Mouse (Mus musculus) lung, adult 2 months (tissue): ENCODE measurements around the gene C130026I21Rik. TPM values are rescaled to one million over a fixed set of nuclear protein-coding genes. Genes with fewer than 3 reads are reported as not detected.

Experiments
- DNase-seq: peaks from one replicate; pipeline ENCODE4 v3.0.0; 2022
- H3K4me1 ChIP-seq: fragments of 200-500 bp; 2 replicates; pipeline ENCODE4 v1.6.1; 2011; ENCODE audit warnings: low read length; ENCODE audit not compliant: control insufficient read depth, insufficient read depth
- H3K4me3 ChIP-seq: fragments of 200-500 bp; replicated peaks from 2 replicates; pipeline ENCODE3; 2011; ENCODE audit warnings: low read depth, mild to moderate bottlenecking, control low read depth, low read length; ENCODE audit errors: extremely low read depth
- CTCF ChIP-seq: fragments of 200-500 bp; IDR thresholded peaks from 2 replicates; pipeline ENCODE4 v1.5.1; 2011; ENCODE audit warnings: mild to moderate bottlenecking, low read length, control low read depth; ENCODE audit not compliant: insufficient read depth
- POLR2A ChIP-seq: fragments of 200-500 bp; IDR thresholded peaks from 2 replicates; pipeline ENCODE4 v1.6.1; 2011; ENCODE audit warnings: low read depth, mild to moderate bottlenecking, control low read depth, low read length, borderline replicate concordance; ENCODE audit errors: extremely low read depth
- WGBS: fragments of 180-500 bp; shearing (Covaris S2); methylation state at CpG from one replicate; pipeline ENCODE4 v1.1.7; 2018; 5-methylcytosine and 5-hydroxymethylcytosine counted together
- polyA plus RNA-seq: library from polyadenylated mRNA; depleted of rRNA; stranded (reverse); fragments of >200 nt; gene quantifications from 2 replicates; pipeline ENCODE4 v1.2.3, GENCODE M21; 2012; rRNA removed

C130026I21Rik gene
- polyA plus RNA-seq, 1 experiment: 2.2 TPM

- H3K4me1 ChIP-seq: no peaks in the 10 kb centered on the region
- H3K4me3 ChIP-seq: no peak overlapping the region
- 68% methylated on average over 10 of the region's 10 CpGs for WGBS
- no peak for DNase-seq
- no peak for TF ChIP-seq POLR2A
- no peak for TF ChIP-seq CTCF
These were observed 317.7 kb downstream of the C130026I21Rik start for GRCm38 (mm10) chr1:84952456-84953181.

DNA sequence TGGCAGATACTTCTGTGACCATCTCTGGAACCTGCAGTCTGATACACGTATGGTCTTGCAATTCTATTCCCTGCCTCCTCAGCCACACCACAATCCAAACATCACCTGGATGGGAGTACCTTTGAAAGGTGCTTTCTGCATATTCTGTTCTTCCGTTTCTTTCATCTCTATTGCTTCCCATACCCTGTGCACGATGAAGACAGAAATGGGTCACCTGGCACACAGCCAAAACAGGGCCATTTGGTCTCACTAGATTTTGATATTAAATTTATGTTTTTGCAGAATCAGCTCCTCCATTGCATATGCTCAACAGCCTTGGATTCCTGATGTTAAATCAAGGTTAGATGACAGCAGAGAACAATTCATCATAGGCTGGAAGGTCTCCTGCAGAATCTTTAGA lies 318.8 kb downstream of the C130026I21Rik start:
- DNase-seq: no peak
- WGBS: 81% methylated on average over 3 of the region's 3 CpGs

DNA sequence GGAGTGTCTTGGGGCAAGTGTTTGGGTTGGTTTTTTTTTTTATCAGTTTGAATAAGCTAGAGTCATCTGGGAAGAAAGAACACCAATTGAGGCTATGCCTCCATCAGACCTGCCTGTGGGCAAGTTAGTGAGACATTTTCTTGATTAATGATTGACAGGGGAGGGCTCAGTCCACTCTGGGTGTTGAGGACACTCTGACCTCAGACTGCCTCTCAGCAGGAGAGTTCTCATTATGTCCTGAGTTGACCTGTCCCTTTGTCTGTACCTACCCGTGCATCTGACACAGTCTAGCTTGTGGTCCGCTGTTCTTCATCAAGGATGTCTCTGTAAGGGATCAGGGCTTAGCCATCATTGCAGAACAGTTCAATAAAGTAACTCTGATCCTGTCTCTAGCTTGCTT lies 323.0 kb downstream of the C130026I21Rik start:
- TF ChIP-seq POLR2A: no peak
- TF ChIP-seq CTCF: no peak
- no peaks in the 10 kb centered on the region for H3K4me1 ChIP-seq

More for the DNA sequence above, 318.8 kb downstream of the C130026I21Rik start:
- Histone ChIP-seq H3K4me1 (no peaks in the 10 kb centered on the region), H3K4me3 (no peak overlapping the region)
- TF ChIP-seq POLR2A: no peak
- no peak for TF ChIP-seq CTCF

DNA sequence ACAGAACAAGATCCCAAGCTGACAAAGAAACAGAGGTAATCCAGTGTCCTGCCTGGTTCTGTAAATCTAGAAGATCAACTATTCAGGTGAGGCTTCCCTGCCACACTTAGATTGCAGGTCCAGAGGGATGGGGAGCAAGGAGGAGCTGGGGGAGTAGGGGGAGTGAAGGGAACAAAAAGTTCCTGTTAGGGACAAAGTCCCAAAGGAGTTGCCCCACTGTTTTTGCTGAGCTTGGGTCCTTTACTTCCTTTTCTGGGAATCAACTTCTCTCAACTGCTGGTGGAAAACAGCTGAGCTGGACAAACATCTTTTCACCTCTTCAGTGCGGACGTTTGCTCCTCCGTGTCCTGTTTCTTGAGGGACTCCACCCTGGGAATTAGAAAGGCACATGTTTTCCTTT lies 324.4 kb downstream of the C130026I21Rik start:
- TF ChIP-seq POLR2A (no peak), CTCF (no peak)
- DNase-seq: no peak
- H3K4me1 ChIP-seq: no peaks in the 10 kb centered on the region
- 65% methylated on average over 3 of the region's 3 CpGs for WGBS
- H3K4me3 ChIP-seq: no peak overlapping the region

More for the DNA sequence above, 323.0 kb downstream of the C130026I21Rik start:
- 82% methylated on average over 2 of the region's 2 CpGs for WGBS
- H3K4me3 ChIP-seq: no peak overlapping the region
- no peak for DNase-seq

GRCm38 (mm10) chr1:84943549-84943948 lies 326.8 kb downstream of the C130026I21Rik start:
- no peaks in the 10 kb centered on the region for H3K4me1 ChIP-seq
- DNase-seq: no peak
- WGBS: 97% methylated on average over 4 of the region's 4 CpGs
- no peak overlapping the region for H3K4me3 ChIP-seq
- TF ChIP-seq POLR2A (no peak), CTCF (no peak)

Other genes with a start within 250 kb of the C130026I21Rik start
- gene Gm10553, start 170.4 kb downstream of the C130026I21Rik start, polyA plus RNA-seq: not detected in 2 replicates
- 0.65 TPM in 1 of 2 replicates, not detected in the other for gene A530032D15Rik, start 160.7 kb downstream of the C130026I21Rik start, polyA plus RNA-seq